Mouse (Mus musculus) lung, embryonic 14.5 days (tissue): Measurements from ENCODE around the gene Hmgcs2. TPM values are rescaled to one million over a fixed set of nuclear protein-coding genes. Genes with fewer than 3 reads are reported as not detected.

Source experiments
- ATAC-seq: fragments of 200-750 bp; cut with Nextera tagmentation; 2 replicates; pipeline ENCODE4 v1.8.0; 2017; ENCODE audit warnings: mild to moderate bottlenecking, moderate TSS enrichment, moderate library complexity; ENCODE audit not compliant: insufficient read depth
- DNase-seq: peaks from one replicate; pipeline ENCODE4 v3.0.0-alpha.2; 2015
- H3K27ac ChIP-seq: fragments of 300-500 bp; sonication (generic); 2 replicates; pipeline ENCODE4 v1.5.1; 2014; ENCODE audit warnings: low read depth, mild to moderate bottlenecking, moderate library complexity
- H3K27me3 ChIP-seq: fragments of 300-500 bp; sonication (generic); 2 replicates; pipeline ENCODE4 v1.6.1; 2014; ENCODE audit warnings: low read length, control low read depth; ENCODE audit not compliant: insufficient read depth
- H3K36me3 ChIP-seq: fragments of 300-500 bp; sonication (generic); 2 replicates; pipeline ENCODE4 v1.6.1; 2014; ENCODE audit warnings: control low read depth; ENCODE audit not compliant: insufficient read depth
- H3K4me1 ChIP-seq: fragments of 300-500 bp; sonication (generic); 2 replicates; pipeline ENCODE4 v1.6.1; 2014; ENCODE audit warnings: antibody characterized with exemption, control low read depth; ENCODE audit not compliant: insufficient read depth
- H3K4me2 ChIP-seq: fragments of 300-500 bp; sonication (generic); 2 replicates; pipeline ENCODE4 v1.6.1; 2014; ENCODE audit warnings: mild to moderate bottlenecking
- H3K4me3 ChIP-seq: fragments of 300-500 bp; sonication (generic); 2 replicates; pipeline ENCODE4 v1.5.1; 2014; ENCODE audit warnings: low read depth, low read length
- H3K9ac ChIP-seq: fragments of 300-500 bp; sonication (generic); 2 replicates; pipeline ENCODE4 v1.6.1; 2014
- H3K9me3 ChIP-seq: fragments of 300-500 bp; sonication (generic); 2 replicates; pipeline ENCODE4 v1.6.1; 2016; ENCODE audit warnings: low read depth, low read length, control low read depth
- CTCF ChIP-seq: IDR thresholded peaks from 2 replicates; pipeline ENCODE4 v1.5.1; 2016; ENCODE audit warnings: antibody characterized with exemption, low read depth
- WGBS: fragments of 180-500 bp; shearing (Covaris S2); extraction: QIAGEN DNeasy Blood & Tissue Kit; methylation state at CpG from one replicate; pipeline ENCODE4 v1.1.7; 2014; 5-methylcytosine and 5-hydroxymethylcytosine counted together
- polyA plus RNA-seq: library from polyadenylated mRNA; unstranded; fragments of >200 nt; fragmentation: Nextera tagmentation; extraction: Ambion mirVana; gene quantifications from 2 replicates; pipeline ENCODE4 v1.2.1, GENCODE M21; 2014

Hmgcs2 gene
- polyA plus RNA-seq, 1 experiment from 2014 or later, result 1.2 TPM

DNA sequence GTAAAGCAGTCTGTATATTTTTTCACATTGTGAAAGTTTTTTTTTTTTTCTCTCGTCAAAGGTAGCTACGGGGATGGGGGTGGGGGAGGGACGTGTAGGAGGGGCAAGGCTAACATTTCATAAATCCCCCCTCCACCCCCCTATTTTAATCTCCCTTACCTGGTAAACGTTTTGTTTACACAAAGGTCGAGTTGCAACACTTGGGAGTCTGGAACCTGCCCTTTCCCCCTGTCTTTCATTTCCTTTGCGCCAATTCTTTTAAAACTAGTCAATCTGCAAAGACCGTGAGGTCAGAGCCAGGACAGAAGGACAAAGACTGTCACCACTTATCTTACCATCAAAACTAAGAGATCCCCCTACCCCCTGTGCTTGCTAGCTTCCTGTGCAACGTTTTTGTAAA lies 34.3 kb upstream of the Hmgcs2 start:
- H3K4me3 ChIP-seq, result no peak overlapping the region
- no peak overlapping the region for H3K27ac ChIP-seq
- H3K4me1 ChIP-seq, result no peaks in the 10 kb centered on the region
- H3K9ac ChIP-seq, result no peak overlapping the region
- no peak for ATAC-seq
- no peak for DNase-seq
- no peaks in the 10 kb centered on the region for H3K9me3 ChIP-seq
- no peaks in the 10 kb centered on the region for H3K27me3 ChIP-seq
- H3K36me3 ChIP-seq, result no peaks in the 10 kb centered on the region
- TF ChIP-seq CTCF, result no peak
- 9% methylated on average over 8 of the region's 8 CpGs for WGBS
- H3K4me2 ChIP-seq, result 0 out of 2 replicates have a peak overlapping the region, but pooled peaks have one; percentile 18

DNA sequence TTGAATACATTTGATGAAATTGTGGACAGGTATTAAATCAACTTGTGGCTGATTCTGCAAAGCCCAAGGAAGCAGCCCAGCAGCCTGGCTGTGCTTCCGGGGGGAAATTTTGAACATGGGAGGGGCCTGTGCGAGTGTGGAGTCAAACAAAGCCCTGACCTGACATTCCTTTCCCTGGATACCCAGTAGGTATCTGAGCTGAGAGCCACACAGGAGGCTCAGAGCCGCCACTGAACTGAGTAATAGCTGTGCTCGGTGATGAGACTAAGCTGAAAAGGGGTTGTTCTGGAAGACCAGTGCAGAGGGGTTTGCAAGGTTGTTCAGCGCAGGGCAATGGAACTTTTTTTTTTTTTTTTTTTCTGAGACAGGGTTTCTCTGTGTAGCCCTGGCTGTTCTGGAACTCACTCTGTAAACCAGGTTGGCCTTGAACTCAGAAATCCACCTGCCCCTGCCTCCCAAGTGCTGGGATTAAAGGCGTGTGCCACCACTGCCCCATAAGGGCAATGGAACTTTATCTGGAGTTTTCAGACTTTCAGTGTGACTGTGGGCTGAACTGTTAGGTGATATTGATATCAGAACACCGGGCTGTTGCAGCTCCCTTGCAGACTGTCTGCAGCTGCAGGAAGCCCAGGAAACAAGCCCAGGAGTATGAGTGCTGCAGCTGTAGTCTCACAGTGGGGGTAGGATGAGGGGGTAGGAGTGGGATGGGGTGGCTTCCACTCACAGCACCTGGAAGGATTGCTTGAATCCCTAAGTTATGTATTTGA lies 33.1 kb upstream of the Hmgcs2 start:
- no peak overlapping the region for H3K27ac ChIP-seq
- WGBS, result 32% methylated on average over 7 of the region's 7 CpGs
- H3K9ac ChIP-seq, result no peak overlapping the region
- peak; percentile 35; the same call in 1 of the 2 replicates for ATAC-seq
- H3K36me3 ChIP-seq, result no peaks in the 10 kb centered on the region
- no peaks in the 10 kb centered on the region for H3K4me1 ChIP-seq
- H3K4me3 ChIP-seq, result no peak overlapping the region
- no peak overlapping the region for H3K4me2 ChIP-seq
- DNase-seq, result peak; percentile 30
- H3K9me3 ChIP-seq, result no peaks in the 10 kb centered on the region
- TF ChIP-seq CTCF, result no peak
- H3K27me3 ChIP-seq, result no peaks in the 10 kb centered on the region

DNA sequence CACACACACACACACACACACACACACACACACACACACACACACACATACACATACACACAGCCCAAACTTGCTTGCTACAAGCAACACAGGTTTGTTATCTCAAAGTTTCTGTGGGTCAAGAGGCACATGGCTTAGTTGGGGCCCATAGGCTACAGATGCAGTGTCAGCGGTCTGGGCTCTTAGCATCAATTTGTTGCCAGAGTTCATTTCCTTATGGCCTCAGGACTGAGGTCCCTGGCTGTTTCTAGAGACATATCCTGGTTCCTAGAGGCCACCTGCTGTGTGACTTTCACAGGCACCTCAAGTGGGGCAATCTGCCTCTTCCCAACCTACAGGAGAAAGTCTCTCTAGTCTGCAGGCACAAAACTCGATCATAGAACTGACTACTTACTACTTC lies 30.9 kb upstream of the Hmgcs2 start:
- Histone ChIP-seq H3K9ac (no peak overlapping the region), H3K27ac (no peak overlapping the region), H3K9me3 (0 out of 2 replicates have a peak, but pooled peaks cover 3% of the 10 kb centered on the region), H3K4me3 (no peak overlapping the region), H3K4me2 (no peak overlapping the region), H3K27me3 (no peaks in the 10 kb centered on the region), H3K36me3 (no peaks in the 10 kb centered on the region), H3K4me1 (no peaks in the 10 kb centered on the region)
- no peak for ATAC-seq
- no peak for TF ChIP-seq CTCF
- WGBS, result 75% methylated on average over 2 of the region's 2 CpGs
- no peak for DNase-seq

DNA sequence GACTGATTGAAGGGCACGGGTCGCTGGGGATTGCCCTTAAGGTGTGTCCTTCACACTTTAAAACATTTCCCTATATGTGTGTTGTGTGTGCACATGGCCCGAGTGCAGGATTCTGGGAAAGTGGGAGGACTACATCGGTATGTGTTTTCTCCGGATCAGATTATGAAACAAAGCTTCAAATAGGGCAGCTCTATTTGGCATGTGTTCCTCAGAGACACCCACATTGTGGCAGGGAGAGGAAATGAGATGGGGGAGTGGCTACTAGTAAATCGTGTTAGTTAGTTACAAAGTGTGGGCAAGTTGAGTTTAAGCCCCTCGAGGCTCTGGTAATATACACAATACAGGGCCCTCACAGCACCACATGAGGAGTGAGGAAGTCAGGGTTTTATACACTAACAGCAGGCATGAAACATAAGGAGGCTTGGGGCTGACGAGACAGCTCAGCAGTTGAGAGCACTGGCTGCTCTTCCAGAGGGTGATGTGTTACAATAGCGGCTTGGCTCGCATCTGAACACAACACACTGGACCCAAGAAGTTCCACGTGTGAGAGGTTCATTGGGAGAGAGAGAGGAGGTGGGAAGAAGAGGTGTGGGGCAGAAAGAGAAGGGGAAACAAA lies 30.3 kb upstream of the Hmgcs2 start:
- no peaks in the 10 kb centered on the region for H3K36me3 ChIP-seq
- 75% methylated on average over 11 of the region's 11 CpGs for WGBS
- no peak overlapping the region for H3K9ac ChIP-seq
- TF ChIP-seq CTCF, result no peak
- DNase-seq (no peak), ATAC-seq (no peak)
- H3K4me2 ChIP-seq, result no peak overlapping the region
- H3K27ac ChIP-seq, result no peak overlapping the region
- H3K27me3 ChIP-seq, result no peaks in the 10 kb centered on the region
- no peak overlapping the region for H3K4me3 ChIP-seq
- H3K4me1 ChIP-seq, result no peaks in the 10 kb centered on the region
- 0 out of 2 replicates have a peak, but pooled peaks cover 3% of the 10 kb centered on the region for H3K9me3 ChIP-seq

DNA sequence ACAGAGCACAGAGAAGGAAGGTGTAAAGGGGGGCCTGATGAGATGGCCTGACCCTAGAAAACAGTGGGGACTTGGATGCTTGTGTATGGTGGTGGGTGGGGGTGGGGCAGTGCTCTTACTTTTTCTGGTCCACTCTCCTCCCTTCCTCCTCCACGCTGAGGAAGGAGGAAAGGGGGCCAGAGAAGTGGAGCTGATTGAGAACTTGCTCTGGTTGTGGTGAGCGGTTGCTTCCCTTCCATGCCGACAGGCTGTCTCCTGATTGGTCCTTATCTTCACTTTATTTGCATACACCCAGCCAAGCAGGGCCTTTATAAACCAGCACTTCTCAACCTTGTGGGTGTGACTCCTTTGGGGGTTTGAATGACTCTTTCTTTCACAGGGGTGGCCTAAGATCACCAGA lies 26.2 kb upstream of the Hmgcs2 start:
- no peak for TF ChIP-seq CTCF
- H3K27ac ChIP-seq, result no peak overlapping the region

DNA sequence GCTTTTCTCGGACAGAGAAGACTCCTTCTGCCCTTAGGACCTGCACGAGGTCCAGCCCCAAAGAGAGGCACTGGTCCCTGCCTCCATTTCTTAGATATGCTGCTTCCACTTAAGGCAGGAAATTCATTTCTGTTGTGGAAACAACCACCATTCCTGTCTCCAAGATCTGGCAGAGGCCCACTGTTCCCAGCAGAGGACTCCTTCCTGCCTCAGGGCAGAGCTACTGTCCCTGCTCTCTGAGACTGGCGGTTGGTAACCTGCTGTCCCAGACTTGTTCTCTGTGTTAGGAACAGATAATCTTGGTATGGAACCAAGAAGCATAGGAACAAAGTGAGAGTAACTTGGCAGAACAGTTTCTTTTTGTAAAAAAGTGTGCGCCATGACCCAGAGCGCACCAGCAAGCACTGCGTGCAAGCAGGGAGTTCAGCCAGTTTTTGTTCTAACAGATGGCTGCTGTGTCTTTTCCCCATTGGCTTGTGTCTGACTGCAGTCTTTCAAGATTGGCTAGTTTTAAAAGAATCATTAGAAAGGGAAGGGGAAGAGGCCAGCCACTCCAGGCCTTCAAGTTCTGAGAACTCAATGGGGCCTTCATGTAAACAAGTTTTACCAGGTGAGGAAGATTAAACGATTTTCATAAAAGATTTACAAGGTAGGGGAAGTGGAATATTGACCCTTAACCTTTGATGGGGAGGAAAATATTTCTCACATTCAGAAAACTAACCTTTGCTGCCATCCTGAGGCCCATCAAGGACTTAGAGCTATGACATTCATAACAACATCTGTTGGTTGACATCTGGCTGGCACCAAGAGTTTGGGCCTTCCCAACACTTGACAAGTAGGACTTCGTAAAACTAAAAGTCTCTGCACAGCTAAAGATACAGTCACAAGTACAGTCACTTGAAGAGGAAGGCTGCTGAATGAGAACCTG lies 25.3 kb upstream of the Hmgcs2 start:
- no peak overlapping the region for H3K9ac ChIP-seq
- no peaks in the 10 kb centered on the region for H3K36me3 ChIP-seq
- H3K9me3 ChIP-seq, result 0 out of 2 replicates have a peak, but pooled peaks cover 3% of the 10 kb centered on the region
- H3K4me3 ChIP-seq, result no peak overlapping the region
- no peaks in the 10 kb centered on the region for H3K4me1 ChIP-seq
- no peak overlapping the region for H3K27ac ChIP-seq
- ATAC-seq, result no peak
- H3K4me2 ChIP-seq, result no peak overlapping the region
- no peak for TF ChIP-seq CTCF
- 79% methylated on average over 8 of the region's 8 CpGs for whole genome bisulfite sequencing
- no peaks in the 10 kb centered on the region for H3K27me3 ChIP-seq
- no peak for DNase-seq

More for the DNA sequence above, 26.2 kb upstream of the Hmgcs2 start:
- Histone ChIP-seq H3K9ac (no peak overlapping the region), H3K27me3 (no peaks in the 10 kb centered on the region), H3K4me3 (no peak overlapping the region), H3K4me1 (no peaks in the 10 kb centered on the region), H3K36me3 (no peaks in the 10 kb centered on the region), H3K9me3 (0 out of 2 replicates have a peak, but pooled peaks cover 3% of the 10 kb centered on the region), H3K4me2 (no peak overlapping the region)
- ATAC-seq, result no peak
- WGBS, result 86% methylated on average over 3 of the region's 3 CpGs
- DNase-seq, result no peak
